Mouse (Mus musculus) right cerebral cortex, postnatal 10 days (tissue): ENCODE data around the gene Zfp386.

Experiments used
- DNase-seq, 2 experiments: peaks; one replicate each; pipeline ENCODE4 v3.0.0; 2021; ENCODE audit warnings: low spot score in 2 of 2

Gene Zfp386

DNA sequence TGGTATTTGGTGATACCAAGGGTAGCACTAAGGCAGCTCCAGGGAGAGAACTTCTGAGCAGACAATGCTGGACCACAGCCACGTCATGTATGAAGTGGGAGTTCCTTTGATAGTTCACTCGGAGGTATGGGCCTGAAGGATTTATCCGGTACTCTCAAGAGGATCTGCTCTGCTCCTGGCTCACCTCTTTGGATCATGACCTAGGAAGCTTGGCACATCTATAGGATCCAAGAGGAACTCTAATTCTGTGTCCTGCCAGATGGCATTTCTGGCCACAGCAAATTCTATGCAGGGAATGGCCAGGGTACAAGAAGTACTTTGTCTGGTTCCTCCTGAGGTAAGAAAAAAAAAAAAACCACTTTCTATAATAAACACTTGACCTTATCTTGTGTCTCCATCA, 42.3 kb downstream of the Zfp386 start:
- DNase-seq, result no peak

DNA sequence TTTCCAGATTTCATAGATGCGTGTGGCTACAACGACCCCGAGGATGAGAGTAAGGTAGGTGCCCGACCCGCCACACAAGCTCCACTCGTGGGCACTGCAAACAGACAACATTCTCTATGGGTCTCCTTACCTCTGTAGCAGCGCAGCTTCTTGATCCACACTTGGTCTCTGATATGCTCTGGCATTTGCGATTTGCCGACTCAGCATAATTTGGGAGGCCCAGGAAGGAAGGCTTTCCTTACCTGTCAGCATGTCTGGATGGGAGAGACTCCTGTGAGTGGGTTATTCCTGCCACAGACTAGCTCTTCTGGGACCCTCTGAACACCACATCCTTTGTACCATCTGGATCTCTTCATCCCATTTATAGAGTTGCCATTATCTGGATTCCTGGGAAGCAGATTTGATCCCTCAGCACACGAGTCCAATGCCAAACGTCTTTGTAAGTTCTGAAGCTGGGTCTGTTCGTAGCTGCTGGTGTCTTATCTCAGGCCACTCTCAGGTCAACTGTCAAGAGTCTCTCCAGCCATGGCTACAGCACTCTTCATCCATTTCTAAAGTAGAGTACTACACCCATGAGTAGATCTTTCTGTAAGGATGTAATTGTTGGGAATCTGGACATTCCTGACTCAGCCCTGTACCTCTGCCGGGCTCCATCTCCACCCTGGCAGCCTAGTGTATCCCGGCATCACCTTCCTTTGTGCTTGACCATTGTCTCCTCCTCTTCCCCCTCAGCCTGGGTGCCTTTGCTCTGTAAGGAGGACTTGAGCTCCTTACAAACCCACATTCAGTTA, 47.4 kb downstream of the Zfp386 start:
- no peak for DNase-seq

DNA sequence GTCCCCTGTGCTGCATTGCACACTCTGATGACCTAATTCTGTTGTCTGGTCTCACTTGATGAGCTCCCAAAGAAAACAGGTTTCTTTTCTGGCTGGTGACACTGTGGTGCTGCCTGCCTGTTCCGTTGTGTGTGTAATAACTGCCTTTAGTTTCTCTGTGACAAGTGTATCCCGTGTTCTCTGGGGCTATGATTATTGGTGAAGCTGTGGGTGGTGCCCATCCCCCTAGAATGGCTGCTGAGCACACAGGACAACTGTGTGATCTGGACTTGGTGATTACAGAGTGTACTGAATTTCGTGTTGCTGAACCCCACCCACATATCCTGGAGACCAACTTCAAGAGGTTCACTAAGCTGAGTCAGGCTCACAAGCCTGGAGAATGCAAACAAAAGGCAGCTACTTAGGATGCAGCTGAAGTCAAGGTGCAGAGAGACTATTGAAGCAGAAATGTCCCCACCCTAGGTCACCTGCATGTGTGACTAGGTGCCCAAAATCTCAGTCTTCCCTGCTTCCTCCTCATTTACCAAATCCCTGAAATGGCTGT, 48.9 kb downstream of the Zfp386 start:
- no peak for DNase-seq

DNA sequence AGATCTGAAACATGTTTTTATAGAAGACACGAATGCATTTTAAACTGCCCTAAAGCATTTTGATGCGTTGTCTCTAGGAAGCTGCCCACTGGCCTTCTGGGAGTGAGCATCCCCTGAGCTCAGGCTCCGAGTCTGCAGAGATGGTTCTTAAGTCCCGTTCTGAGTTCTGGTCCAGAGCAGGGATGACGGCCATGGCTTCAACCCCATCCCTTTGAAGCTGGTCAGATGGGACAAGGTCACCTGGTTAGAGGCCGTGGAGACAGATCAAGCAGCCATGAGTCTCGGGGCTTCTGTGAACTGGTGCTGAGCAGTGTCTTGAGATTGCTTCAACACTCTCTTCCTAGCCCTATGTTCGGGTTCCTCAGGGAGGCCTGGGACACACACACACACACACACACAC, 49.6 kb downstream of the Zfp386 start:
- no peak for DNase-seq

DNA sequence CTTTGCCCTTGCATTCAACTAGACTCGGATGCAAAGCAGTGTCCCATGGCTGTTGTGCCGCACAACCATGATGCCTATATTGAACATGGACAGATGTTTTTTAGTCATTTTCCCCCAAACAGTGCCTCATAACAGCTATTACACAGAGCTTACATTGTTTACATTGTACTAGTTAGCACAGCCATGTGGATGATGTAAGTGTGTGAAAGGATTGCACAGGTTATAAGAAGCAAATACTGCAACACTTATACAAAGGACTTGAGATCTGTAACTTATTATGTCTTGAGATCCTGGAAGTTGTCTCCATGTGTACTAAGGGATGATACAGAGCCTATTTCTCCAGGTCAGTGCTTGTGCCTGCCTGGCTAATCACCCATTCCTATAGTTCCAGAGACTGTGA, 54.4 kb downstream of the Zfp386 start:
- DNase-seq, result no peak

DNA sequence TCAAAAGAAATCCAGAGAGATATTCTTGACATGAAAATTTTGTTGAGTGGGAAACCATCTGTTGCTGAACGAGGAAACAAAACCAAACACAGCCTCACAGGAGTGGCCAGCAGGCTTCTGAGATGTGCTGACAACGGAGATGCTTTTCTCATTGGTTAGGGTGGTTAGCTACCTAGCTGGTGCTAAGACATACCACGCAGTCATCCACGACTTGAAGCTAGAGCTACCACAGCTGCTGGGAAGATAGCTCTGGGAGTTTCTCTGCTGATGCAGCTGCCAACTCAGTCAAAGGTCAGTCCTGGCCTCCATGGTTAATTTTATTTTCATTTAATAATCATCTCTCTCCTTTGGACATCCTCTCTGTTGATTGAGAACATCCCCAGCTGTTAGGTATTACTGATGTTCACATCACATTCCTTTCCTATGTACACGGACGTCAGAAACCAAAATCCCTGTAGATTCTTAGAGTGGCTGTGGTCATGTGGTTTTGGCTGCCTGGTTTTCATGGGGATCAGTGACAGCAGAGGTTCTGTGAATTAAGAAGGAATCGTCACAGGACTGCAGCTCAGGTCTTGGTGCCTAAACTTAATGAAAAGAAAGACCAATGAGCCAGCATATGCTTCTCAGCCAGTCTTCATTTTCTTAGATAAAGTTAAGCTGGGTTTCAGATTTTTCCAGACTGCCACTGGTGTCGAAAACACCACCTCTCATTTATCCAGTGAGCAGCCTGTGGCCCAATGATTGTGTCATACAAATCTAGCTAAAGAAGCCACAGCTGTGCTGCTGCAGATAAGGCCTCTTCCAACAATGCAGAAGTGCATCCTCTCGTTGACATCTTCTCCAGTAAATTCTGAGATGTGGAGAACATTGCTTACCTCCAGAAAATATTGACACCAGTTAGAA, 62.2 kb downstream of the Zfp386 start:
- DNase-seq, result peak; percentile 26 to 61

DNA sequence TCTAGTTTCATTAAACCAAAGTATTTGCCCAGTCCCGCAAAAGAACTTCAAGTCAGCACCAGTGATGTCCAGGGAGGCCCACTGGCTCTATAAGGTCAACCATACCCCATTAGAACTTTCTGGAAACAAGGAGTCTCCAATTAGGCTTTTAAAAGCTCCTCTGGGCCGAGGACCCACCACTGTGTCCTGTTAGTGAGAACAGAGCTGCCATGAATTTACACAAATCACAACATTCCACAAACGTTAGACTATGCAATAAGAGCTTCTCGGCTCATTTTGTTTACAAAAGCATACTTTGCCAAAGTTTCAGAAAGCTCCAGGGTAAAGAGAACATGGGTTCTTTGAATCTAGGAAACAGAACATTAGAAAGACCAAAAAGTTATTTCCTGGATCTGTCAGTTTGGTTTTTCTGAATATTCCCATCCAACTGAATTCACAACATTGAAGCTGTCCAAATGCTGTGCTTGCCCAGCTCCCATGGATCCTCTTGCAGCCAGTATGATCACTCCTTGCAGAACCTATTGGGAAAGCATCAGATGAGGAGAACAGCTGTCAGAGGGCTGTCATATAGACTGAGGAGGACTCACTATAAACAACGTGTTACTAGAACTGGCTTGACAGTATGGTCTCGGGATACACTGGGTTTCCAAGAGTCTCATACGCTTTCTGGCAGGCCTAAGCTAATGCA, 63.6 kb downstream of the Zfp386 start:
- no peak for DNase-seq
